Comparison of ENCODE assay signal across 8 mouse cellular contexts in the genomic region with DNA sequence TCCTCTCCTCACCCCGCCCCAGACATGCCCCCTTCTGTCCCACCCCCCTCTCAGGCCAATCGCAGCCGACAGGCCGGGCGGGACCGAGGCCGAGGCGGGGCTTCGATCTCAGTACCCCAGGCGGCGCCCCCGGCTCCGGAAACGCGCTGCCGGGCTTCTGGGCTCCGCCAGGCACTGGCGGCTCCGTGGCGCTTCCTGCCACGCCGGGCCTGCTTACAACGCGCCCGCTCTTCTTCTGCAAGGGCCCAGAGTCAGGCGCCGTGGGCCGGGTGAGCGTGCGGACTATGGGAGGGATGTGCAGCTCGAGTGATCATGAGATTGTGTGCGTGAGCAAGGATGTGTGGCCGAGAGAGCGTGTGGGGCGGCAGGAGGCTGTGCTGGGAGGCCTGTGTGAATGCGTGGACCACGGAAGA. TPM values are rescaled to one million over a fixed set of nuclear protein-coding genes. Genes with fewer than 3 reads are reported as not detected.
DNase-seq lines count a peak whose midpoint lies in the region; ATAC-seq and TF ChIP-seq lines count a peak whose summit lies in the region.

Zfp275 (plus strand) TSS at position 139 of the 413 bp plus-strand sequence.

- no peaks in the 10 kb centered on the region for H3K27me3 ChIP-seq in lung, embryonic 16.5 days (ENCODE audit: control insufficient read depth, insufficient read depth, low read depth, low read length)

- in situ Hi-C loops in ES-E14 (cut with MboI; ENCODE audit: low sequenced_read_pairs in 2 of 2, unreplicated experiment in 2 of 2) = no loop called here

- H3K36me3 ChIP-seq in ES-E14 (ENCODE audit: control insufficient read depth, insufficient read depth, low read length, poor library complexity, severe bottlenecking) = no peaks in the 10 kb centered on the region; the same call in 1 of the 2 replicates
- no peaks in the 10 kb centered on the region for H3K36me3 ChIP-seq in lung, embryonic 16.5 days (ENCODE audit: control insufficient read depth, insufficient read depth, low read length)

- H3K4me2 ChIP-seq in lung, embryonic 16.5 days (ENCODE audit: low read depth, low read length) = peak within 1 kb of the TSS; percentile 58

- no peak within 1 kb of the TSS for H3K27ac ChIP-seq in ES-E14 (ENCODE audit: insufficient read depth, low read depth, low read length, poor library complexity, severe bottlenecking)
- H3K27ac ChIP-seq in lung, embryonic 16.5 days (ENCODE audit: low read length) = peak within 1 kb of the TSS; percentile 46

- H3K9ac ChIP-seq in ES-E14 (ENCODE audit: insufficient read depth, low read depth, low read length, poor library complexity, severe bottlenecking) = peak within 1 kb of the TSS; percentile 77
- H3K9ac ChIP-seq in lung, embryonic 16.5 days (ENCODE audit: low read length) = peak within 1 kb of the TSS; percentile 78

- no peaks in the 10 kb centered on the region for H3K4me1 ChIP-seq in ES-E14 (ENCODE audit: control insufficient read depth in 2 of 2, insufficient read depth in 2 of 2, low read length in 2 of 2, poor library complexity in 1 of 2)
- peaks cover 7% of the 10 kb centered on the region; the same call in 1 of the 2 replicates for H3K4me1 ChIP-seq in lung, embryonic 16.5 days (replicated peaks; ENCODE audit: control insufficient read depth, insufficient read depth, low read length)

- H3K4me3 ChIP-seq in ES-E14 (ENCODE audit: insufficient read depth in 1 of 2, low read depth in 1 of 2, low read length in 2 of 2, poor library complexity in 1 of 2, severe bottlenecking in 1 of 2) = peak within 1 kb of the TSS; percentile 80 to 83
- peak within 1 kb of the TSS; percentile 71 for H3K4me3 ChIP-seq in lung, embryonic 16.5 days (ENCODE audit: low read length)

- no peaks in the 10 kb centered on the region for H3K9me3 ChIP-seq in ES-E14 (ENCODE audit: control insufficient read depth, insufficient read depth, low read depth, low read length)
- no peaks in the 10 kb centered on the region for H3K9me3 ChIP-seq in lung, embryonic 16.5 days (ENCODE audit: control insufficient read depth, low read length)

- peak; percentile 49 for DNase-seq in ES-E14 (ENCODE audit: low read depth, low spot score)
- peak; percentile 79 for DNase-seq in cerebellum, adult 18-20 months
- DNase-seq in layer of hippocampus, adult 9-10 months (ENCODE audit: low spot score) = peak; percentile 29
- DNase-seq in ovary, postnatal 14 days (ENCODE audit: low spot score) = peak; percentile 57
- DNase-seq in thymus, postnatal 25 days = peak; percentile 86

- 18% methylated on average over 34 of the region's 37 CpGs for WGBS in lung, embryonic 16.5 days

- ATAC-seq in frontal cortex, adult (ENCODE audit: low TSS enrichment) = peak; percentile 87
- peak; percentile 94 to 96 for ATAC-seq in hematopoietic stem cell, adult 5-6 weeks (replicated peaks in 1 of 2; ENCODE audit: insufficient read depth in 1 of 2, low FRiP score in 2 of 2, low TSS enrichment in 1 of 2, low read depth in 1 of 2, poor library complexity in 2 of 2, severe bottlenecking in 2 of 2)
- peak; percentile 99 for ATAC-seq in lung, embryonic 16.5 days (ENCODE audit: low read depth)

TF ChIP-seq in ES-E14, 5 proteins besides CTCF, POLR2A, EP300 and RAD21:
- no peak for TF ChIP-seq HCFC1 (IDR thresholded peaks at IDR 0.05; ENCODE audit: borderline replicate concordance, insufficient read depth, low read length)
- TF ChIP-seq CHD2 (IDR thresholded peaks at IDR 0.05; ENCODE audit: low read depth, low read length) = no peak
- TF ChIP-seq MAFK (IDR thresholded peaks at IDR 0.05; ENCODE audit: insufficient read depth, low read depth, low read length) = no peak
- no peak for TF ChIP-seq ZC3H11A (IDR thresholded peaks at IDR 0.05; ENCODE audit: borderline replicate concordance, low read depth, low read length)
- TF ChIP-seq ZNF384 (IDR thresholded peaks at IDR 0.05; ENCODE audit: low read depth, low read length) = no peak

RNA-seq across cellular contexts. Expression of gene Zfp275, which starts in this region (rescaled TPM):
- total RNA-seq in ES-E14 (2012; rRNA removed) = 12.4 and 12.6 TPM in 2 replicates
- total RNA-seq in hematopoietic stem cell, adult 5-6 weeks (2017) = 13.1 and 17.6 TPM in 2 replicates
- polyA plus RNA-seq in lung, embryonic 16.5 days (2015; fragmentation: Nextera tagmentation; extraction: Ambion mirVana) = 12.9 and 13.8 TPM in 2 replicates

Comparison
In these comparisons a context has a peak if more than half of its experiments do, and no peak if none do; other contexts are left out.
1. DNase-seq: peak in every context shown above with its lines; median percentile 86 in thymus, postnatal 25 days; 79 in cerebellum, adult 18-20 months; 57 in ovary, postnatal 14 days; 49 in ES-E14; 29 in layer of hippocampus, adult 9-10 months.